Mouse (Mus musculus): ENCODE measurements around the gene Tac1. TPM values are rescaled to one million over a fixed set of nuclear protein-coding genes. Genes with fewer than 3 reads are reported as not detected.
A peak's percentile ranks its signal among the peaks of the same experiment; 100 is the strongest.
"Not testable (repeated sequence)": the region's sequence is repeated elsewhere in the genome, so short reads cannot be mapped to it uniquely, and the experiment has no call there.

Gene Tac1
- total and polyA plus RNA-seq, 2 experiments from 2014 or later: 58.2 to 107 TPM

GRCm38 (mm10) chr6:7578031-7578430, 23.4 kb downstream of the Tac1 start:
- 67% methylated on average over 1 of the region's 1 CpGs for WGBS
- H3K4me3 ChIP-seq (ENCODE audit: low read depth, low read length): no peak overlapping the region
- H3K27me3 ChIP-seq (ENCODE audit: insufficient read depth, low read length): no peaks in the 10 kb centered on the region
- no peak overlapping the region for H3K9ac ChIP-seq
- no peaks in the 10 kb centered on the region for H3K9me3 ChIP-seq (ENCODE audit: low read length)
- H3K4me2 ChIP-seq (ENCODE audit: low read depth): no peak overlapping the region
- H3K27ac ChIP-seq (ENCODE audit: low read depth, low read length): no peak overlapping the region
- TF ChIP-seq CTCF (IDR thresholded peaks at IDR 0.05; ENCODE audit: low read depth): no peak
- no peak for DNase-seq
- no peak for ATAC-seq
- H3K4me1 ChIP-seq (ENCODE audit: insufficient read depth): no peaks in the 10 kb centered on the region
- H3K36me3 ChIP-seq (ENCODE audit: insufficient read depth): no peaks in the 10 kb centered on the region

DNA sequence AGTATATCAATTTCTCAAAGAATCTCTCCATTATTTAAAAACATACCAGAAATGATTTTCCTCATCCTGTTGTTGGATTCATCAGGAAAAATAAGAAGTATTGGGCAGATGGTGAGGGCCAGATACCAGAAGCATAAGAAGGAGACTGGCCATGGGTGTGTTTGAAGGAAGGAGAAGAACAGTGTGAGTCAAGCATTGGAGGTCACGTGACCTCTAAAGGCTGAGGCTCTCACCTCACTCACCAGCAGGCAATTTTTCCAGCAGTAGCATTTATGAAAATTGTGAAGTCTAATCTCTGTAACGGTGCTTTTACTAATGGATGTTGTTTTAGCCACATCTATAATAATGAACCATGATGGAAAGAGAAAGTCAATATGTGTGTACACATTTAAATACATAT, 39.8 kb downstream of the Tac1 start:
- WGBS: 93% methylated on average over 2 of the region's 2 CpGs
- no peak for ATAC-seq
- H3K4me3 ChIP-seq (ENCODE audit: low read depth, low read length): no peak overlapping the region
- H3K9ac ChIP-seq: no peak overlapping the region
- H3K9me3 ChIP-seq (ENCODE audit: low read length): no peaks in the 10 kb centered on the region
- no peaks in the 10 kb centered on the region for H3K27me3 ChIP-seq (ENCODE audit: insufficient read depth, low read length)
- H3K27ac ChIP-seq (ENCODE audit: low read depth, low read length): no peak overlapping the region
- H3K4me2 ChIP-seq (ENCODE audit: low read depth): no peak overlapping the region
- no peak for TF ChIP-seq CTCF (IDR thresholded peaks at IDR 0.05; ENCODE audit: low read depth)
- DNase-seq: no peak
- no peaks in the 10 kb centered on the region for H3K4me1 ChIP-seq (ENCODE audit: insufficient read depth)
- no peaks in the 10 kb centered on the region for H3K36me3 ChIP-seq (ENCODE audit: insufficient read depth)

DNA sequence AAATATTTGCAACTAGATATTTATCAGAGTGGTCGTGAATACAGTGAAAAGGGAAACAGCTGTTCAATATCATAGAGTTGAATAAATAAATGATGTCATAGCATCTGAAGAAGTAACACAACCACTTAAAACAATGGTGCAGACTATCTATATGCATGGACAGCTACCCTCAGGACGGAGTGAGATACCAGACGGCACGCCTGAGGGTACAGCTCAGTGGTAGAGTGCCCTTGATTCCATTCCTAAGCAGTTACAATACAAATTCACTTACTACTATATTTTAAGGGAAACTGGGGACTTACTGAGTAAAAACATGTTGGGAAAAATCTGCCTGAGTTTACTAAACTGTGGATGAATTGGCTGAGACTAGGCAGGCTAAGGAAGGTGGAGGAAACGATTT, 43.7 kb downstream of the Tac1 start:
- 87% methylated on average over 5 of the region's 5 CpGs for WGBS
- TF ChIP-seq CTCF (IDR thresholded peaks at IDR 0.05; ENCODE audit: low read depth): no peak
- H3K36me3 ChIP-seq (ENCODE audit: insufficient read depth): no peaks in the 10 kb centered on the region
- H3K4me3 ChIP-seq (ENCODE audit: low read depth, low read length): no peak overlapping the region
- no peak for DNase-seq
- H3K27me3 ChIP-seq (ENCODE audit: insufficient read depth, low read length): no peaks in the 10 kb centered on the region
- H3K9ac ChIP-seq: no peak overlapping the region
- ATAC-seq: no peak
- H3K27ac ChIP-seq (ENCODE audit: low read depth, low read length): no peak overlapping the region
- no peaks in the 10 kb centered on the region for H3K4me1 ChIP-seq (ENCODE audit: insufficient read depth)
- no peak overlapping the region for H3K4me2 ChIP-seq (ENCODE audit: low read depth)
- no peaks in the 10 kb centered on the region for H3K9me3 ChIP-seq (ENCODE audit: low read length)

- Histone ChIP-seq H3K9ac (no peak overlapping the region), H3K4me2 (ENCODE audit: low read depth) (no peak overlapping the region), H3K4me1 (ENCODE audit: insufficient read depth) (no peaks in the 10 kb centered on the region), H3K36me3 (ENCODE audit: insufficient read depth) (no peaks in the 10 kb centered on the region), H3K27ac (ENCODE audit: low read depth, low read length) (no peak overlapping the region), H3K4me3 (ENCODE audit: low read depth, low read length) (no peak overlapping the region), H3K27me3 (ENCODE audit: insufficient read depth, low read length) (no peaks in the 10 kb centered on the region), H3K9me3 (ENCODE audit: low read length) (no peaks in the 10 kb centered on the region)
- DNase-seq (peak; percentile 7), ATAC-seq (no peak)
- peak; percentile 43 for TF ChIP-seq CTCF (IDR thresholded peaks at IDR 0.05; ENCODE audit: low read depth)
- WGBS: 53% methylated on average over 2 of the region's 2 CpGs
Observed at GRCm38 (mm10) chr6:7600228-7600627, 45.5 kb downstream of the Tac1 start.

DNA sequence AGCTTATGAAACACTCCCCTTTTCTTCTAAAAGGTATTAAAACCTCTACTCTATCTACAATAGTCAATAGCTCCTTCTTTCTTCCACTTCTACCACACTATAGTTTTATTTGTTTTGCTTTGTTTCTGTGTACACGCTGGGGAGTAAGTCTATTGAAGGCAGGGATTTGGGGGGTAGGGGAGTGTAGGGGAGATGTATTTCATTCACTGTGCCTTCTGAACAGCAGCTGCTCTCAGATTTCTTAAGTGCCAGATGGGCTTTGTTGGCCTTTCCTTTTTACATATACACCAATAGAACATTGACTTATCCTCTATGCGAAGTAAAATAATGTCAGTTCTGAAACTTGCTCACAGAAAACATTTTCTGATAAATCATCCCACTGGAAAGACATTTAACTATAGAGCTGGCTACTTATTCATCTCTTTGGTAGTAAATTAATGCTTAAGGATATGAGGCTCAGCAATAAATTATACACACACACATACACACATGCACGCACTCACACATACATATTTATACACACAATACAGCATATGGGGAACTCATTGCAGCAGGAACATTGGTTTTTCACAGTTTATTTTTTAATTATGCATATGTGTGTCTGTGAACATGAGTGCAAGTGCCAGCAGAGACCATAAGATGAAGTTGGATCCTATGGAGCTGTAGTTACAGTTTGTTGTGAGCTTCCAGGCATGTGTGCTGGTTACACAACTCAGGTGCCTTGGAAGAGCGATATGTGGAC, 46.8 kb downstream of the Tac1 start:
- no peak overlapping the region for H3K9ac ChIP-seq
- no peaks in the 10 kb centered on the region for H3K36me3 ChIP-seq (ENCODE audit: insufficient read depth)
- ATAC-seq: peak; percentile 80
- H3K27ac ChIP-seq (ENCODE audit: low read depth, low read length): no peak overlapping the region
- 48% methylated on average over 4 of the region's 4 CpGs for WGBS
- no peak overlapping the region for H3K4me2 ChIP-seq (ENCODE audit: low read depth)
- DNase-seq: peak; percentile 8
- H3K4me3 ChIP-seq (ENCODE audit: low read depth, low read length): no peak overlapping the region
- H3K9me3 ChIP-seq (ENCODE audit: low read length): no peaks in the 10 kb centered on the region
- no peaks in the 10 kb centered on the region for H3K27me3 ChIP-seq (ENCODE audit: insufficient read depth, low read length)
- TF ChIP-seq CTCF (IDR thresholded peaks at IDR 0.05; ENCODE audit: low read depth): no peak
- no peaks in the 10 kb centered on the region for H3K4me1 ChIP-seq (ENCODE audit: insufficient read depth)

- H3K4me3 ChIP-seq (ENCODE audit: low read depth, low read length); H3K4me1 ChIP-seq (ENCODE audit: insufficient read depth); H3K9ac ChIP-seq; H3K27ac ChIP-seq (ENCODE audit: low read depth, low read length); H3K36me3 ChIP-seq (ENCODE audit: insufficient read depth); H3K4me2 ChIP-seq (ENCODE audit: low read depth); H3K9me3 ChIP-seq (ENCODE audit: low read length); H3K27me3 ChIP-seq (ENCODE audit: insufficient read depth, low read length); DNase-seq; ATAC-seq: not testable (repeated sequence)
- WGBS: 95% methylated on average over 18 of the region's 19 CpGs
Observed at GRCm38 (mm10) chr6:7613676-7614075, 59.0 kb downstream of the Tac1 start.

Other genes starting within 250 kb of the Tac1 start
- gene Asns, start 138.4 kb downstream of the Tac1 start, total RNA-seq (2014; rRNA removed): 95.8 and 124 TPM in 2 replicates
- gene Asns, start 138.4 kb downstream of the Tac1 start, polyA plus RNA-seq (2015; fragmentation: Nextera tagmentation; extraction: Ambion mirVana): 132 and 133 TPM in 2 replicates